Mouse (Mus musculus) cerebellum, adult 11-12 months (tissue): Measurements from ENCODE around the gene Shank2.

Experiments used
- DNase-seq: peaks from one replicate; pipeline ENCODE4 v3.0.0; 2022

The Shank2 gene

DNA sequence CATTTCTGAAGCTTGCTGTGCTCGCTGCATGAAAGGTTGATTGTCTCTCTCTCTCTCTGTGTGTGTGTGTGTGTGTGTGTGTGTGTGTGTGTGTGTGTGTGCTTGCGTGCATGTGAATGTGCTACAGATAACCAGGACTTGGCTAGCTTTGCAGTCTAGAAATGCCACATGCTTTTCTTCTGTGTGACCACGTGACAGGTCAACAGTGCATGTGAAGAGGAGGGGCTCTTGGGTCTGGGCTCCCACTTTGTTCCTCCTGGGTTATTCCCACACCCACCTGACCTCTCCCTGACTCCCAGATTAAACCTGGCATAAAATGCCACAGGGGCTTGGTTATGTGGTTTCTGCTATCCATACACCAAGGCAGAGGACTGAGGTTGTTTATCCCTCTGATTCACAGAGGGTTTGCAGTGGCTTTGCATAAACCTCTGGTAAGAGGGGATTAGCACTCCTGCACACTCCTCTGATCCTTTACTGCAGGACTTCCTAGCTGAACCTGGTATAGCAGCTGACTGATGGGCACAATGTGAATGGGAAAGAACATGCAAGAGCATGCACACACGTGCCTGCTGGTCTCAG lies 109.4 kb downstream of the Shank2 start:
- no peak for DNase-seq

- no peak for DNase-seq
Measured at GRCm38 (mm10) chr7:144111981-144112380, 110.3 kb downstream of the Shank2 start.

GRCm38 (mm10) chr7:144114230-144114629 lies 112.5 kb downstream of the Shank2 start:
- DNase-seq: no peak

GRCm38 (mm10) chr7:144119562-144119961 lies 117.8 kb downstream of the Shank2 start:
- DNase-seq: no peak

DNA sequence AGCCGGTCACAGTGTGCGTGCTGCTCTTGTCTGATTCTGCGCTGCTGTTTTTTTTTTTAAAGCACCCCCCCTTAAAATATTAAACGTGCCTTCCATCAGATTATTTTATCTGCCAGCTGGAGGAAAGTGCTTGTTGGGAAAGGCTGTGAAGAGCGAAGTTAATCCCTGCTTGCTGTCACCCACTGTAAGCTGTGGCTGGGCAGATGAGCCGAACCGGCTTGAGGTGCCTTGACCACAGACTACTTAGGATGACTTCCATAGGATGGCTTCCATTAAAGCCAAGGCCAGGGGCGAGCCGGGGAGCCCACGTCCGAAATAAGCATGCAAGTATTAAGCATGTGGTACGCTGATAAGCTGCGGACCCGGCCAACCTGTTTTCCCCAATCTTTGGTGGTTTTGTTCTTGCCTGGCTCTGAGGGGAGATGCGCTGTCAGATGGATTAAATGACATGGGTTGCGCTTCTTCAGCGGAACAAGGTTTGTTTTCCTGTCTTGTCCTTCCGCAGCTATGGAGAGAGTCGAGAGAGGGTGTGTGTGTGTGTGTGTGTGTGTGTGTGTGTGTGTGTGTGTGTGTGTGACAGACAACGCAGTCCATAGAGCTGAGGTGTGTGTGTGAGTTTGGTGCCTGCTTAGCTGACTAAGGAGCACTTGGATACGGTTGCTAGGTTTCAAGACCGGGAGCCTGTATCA lies 131.1 kb downstream of the Shank2 start:
- no peak for DNase-seq

DNA sequence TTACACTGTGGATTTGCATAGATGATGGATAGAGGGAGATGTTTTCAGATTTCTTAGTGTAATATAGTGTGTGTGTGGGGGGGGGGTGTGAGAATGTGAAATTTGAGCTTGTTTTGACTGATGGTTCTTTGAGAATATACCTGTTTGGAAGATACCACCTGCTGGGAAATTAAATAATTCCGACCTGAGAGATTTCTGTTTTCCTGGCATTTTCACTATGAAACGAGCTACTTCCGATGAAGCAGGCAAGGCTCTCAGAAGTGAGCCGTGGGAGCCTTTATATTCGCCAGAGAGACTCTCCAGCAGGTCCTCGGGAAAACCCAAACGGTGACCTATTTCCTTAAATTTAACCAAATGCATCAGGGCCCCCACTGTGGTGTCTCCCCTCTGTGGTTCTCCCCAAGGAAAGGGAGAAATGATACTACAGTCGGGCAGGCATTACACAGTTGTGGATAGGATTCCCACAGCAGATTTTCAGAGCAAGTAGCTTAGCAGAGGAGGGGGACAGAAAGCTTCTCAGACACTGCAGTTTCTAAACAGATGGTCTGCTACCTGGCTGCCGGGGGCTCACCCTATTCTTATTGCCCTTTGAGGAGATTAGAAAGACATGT lies 131.8 kb downstream of the Shank2 start:
- no peak for DNase-seq

- DNase-seq: peak; percentile 44
Measured at GRCm38 (mm10) chr7:144134699-144135098, 133.0 kb downstream of the Shank2 start.

DNA sequence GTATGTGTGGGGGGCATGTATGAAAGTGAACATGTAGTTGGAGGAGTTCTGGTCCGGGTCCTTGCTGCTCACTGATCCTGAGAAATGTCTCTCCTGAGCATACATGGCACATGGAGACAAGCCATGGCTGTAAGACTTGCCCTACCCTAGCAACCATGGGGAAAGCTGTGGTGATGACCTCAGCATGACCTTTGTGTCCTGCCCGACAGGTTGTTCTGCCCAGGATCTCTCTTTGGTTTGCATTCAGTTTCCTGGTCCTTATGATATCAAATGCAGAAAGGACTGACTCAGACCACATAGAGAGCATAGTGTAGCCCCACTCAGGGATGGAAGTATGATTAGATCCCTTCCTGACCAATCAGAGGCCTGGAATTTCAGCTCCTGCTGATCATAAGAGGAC lies 136.1 kb downstream of the Shank2 start:
- DNase-seq: no peak

- no peak for DNase-seq
Measured at GRCm38 (mm10) chr7:144138476-144138875, 136.7 kb downstream of the Shank2 start.

GRCm38 (mm10) chr7:144139691-144140090 lies 138.0 kb downstream of the Shank2 start:
- no peak for DNase-seq

DNA sequence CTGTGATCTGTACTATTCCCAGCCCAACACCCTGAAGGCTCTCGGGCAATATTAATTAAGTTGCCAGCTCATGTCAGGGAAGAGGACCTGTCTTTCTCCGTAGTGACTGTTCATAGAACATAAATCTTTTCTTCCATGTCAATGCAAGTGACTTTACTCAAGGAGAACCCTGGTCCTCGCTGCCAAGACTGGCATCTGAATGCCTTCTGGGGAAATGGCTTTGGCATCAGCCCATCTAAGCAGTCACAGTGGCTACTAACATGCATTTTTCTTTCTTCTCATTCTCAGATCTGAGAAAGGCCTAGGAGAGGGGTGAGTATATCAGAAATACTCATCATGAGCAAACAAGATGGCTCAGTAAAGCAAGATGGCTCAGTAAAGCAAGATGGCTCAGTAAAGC lies 138.7 kb downstream of the Shank2 start:
- DNase-seq: no peak

- no peak for DNase-seq
Measured at GRCm38 (mm10) chr7:144142036-144142435, 140.3 kb downstream of the Shank2 start.

DNA sequence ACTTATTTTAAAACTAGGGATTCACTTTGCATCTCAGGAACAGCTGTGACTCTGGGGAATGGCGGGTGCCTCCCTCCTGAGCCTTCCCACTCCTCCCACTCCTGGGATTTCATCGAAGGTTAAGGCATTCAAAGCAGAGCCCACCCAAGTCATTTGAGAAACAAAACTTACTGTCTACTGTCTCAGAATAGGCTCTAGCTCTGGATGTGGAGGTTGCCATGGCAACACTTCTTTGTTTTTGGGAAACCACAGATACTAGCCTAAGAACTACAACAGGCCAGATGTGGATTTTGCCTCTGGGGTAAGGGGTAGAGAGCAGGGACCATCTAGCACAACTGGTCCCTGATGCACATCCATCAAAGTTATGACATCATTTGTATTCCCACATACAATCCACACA lies 142.2 kb downstream of the Shank2 start:
- DNase-seq: no peak

DNA sequence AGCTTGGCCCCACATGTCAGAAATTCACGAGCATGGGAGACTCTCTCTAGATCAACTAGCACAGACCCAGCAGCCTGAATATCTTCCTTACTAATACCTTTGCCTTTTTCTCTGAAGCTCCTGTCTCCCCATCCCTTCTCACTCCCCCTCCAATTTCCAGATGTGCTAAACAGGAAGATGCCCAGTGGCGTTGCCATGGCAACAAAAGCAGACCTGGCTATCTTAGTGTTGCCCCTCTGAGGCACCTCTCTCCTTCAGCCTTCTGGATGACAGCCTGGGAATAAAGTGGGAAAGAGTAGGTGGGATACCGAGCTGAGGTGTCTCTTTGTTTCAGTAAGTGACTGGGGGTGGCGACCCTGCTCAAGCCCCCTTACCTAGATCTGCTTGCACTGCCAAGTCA lies 146.4 kb downstream of the Shank2 start:
- DNase-seq: no peak

DNA sequence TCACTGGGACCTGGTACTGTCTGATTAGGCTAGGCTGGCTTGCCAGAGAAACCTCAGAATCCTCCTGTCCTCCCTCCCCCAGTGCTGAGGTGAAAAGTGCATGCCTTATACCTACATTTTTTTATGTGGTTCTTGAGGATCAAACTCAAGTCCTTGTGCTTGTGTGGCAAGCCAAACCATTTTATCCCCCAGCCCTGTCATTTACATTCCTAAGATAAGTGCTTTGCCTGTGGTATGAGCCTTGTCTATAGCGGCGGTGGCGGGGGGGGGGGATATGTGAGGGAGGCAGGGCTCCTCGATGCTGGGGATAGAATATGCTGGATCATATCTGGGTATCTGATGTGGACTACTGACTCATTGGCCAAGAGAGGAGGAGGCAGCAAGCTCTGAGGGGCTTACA lies 151.4 kb downstream of the Shank2 start:
- no peak for DNase-seq

- no peak for DNase-seq
Measured at GRCm38 (mm10) chr7:144153682-144154081, 152.0 kb downstream of the Shank2 start.

GRCm38 (mm10) chr7:144157936-144158335 lies 156.2 kb downstream of the Shank2 start:
- DNase-seq: peak; percentile 47

- DNase-seq: no peak
Measured at GRCm38 (mm10) chr7:144159556-144159955, 157.8 kb downstream of the Shank2 start.

DNA sequence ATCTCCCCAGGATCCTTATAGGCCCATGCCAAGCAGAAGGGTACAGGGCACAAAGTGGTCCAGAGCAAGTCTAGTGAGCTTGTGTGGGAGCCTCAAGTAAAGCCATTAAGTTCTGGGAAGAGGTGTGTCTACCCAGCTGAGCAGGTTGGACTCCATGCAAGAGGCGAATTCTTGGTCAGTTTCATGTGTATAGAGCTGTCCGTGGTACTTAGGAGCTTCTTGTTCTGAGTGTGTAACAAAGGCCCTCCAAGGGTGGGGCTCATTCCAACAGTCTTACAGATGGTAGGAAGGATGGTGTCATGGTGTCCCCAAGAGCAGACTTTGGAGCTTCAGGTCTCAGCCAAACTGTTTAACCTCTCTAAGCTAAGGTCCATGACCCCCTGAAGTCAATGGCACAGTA lies 158.3 kb downstream of the Shank2 start:
- no peak for DNase-seq

DNA sequence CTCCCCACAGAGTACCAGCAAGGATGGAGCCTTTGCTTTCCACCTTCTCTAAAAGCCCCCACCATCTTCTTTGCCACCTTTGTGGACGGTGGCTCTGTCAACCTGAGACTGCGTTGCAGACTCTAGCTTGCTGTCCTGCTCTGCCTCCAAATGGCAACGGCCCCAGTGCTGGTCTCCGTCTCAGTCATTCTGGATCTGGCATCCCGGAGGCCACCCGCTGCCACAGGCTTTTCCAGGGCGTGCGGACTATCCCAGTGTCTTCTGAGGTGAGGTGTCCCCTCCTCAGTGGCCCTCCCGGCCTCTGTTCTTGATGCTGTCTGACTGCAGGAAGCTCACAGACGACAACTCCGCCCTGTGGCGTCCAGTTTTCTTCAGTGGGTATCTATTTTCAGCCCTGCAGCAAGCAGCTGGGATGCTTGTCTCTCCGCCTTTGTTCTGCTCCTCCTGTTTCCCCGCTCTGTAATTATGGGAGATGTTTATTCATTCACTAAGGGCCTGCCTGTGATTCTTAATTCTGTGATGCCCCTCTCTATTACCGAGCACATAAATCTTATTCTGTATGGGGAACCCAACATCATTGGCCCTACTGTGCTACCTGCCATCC lies 159.0 kb downstream of the Shank2 start:
- no peak for DNase-seq

DNA sequence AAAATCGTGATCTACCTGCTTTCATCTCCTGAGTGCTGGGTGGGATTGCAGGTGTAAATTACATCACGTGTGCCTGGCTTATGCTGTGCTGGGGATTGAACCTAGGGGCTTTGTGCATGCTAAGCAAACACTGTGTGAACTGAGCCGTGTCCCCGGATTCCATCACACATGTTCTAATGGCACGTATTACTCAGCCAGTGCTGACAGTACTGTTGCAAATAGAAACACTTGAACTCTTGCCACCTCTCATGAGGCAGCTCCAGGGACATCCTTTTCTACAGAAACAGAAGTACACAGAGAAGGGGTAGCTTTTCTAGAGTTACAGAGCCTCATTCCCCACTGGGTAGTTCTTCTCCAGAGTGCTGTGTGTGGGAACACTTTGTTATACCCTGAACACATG lies 168.5 kb downstream of the Shank2 start:
- DNase-seq: no peak

DNA sequence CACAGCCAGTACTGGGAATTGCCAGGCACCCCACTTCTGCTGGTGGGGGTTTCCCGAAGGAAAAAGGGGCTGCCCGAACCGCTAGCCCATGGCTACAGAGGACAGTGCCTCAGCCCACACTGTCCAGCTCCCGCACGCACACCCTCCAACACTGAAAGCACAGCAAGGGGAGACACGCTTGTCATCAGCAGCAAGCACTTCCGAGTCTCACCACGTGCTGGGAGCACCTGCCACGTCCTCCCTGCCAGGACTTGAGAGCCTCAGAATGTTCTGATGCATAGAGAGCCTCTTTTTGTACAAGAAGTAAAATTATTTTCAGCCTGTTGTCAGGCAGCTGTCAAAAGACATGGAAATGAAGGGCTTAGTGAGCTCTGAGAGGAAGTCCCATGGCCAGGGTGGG lies 169.0 kb downstream of the Shank2 start:
- no peak for DNase-seq

DNA sequence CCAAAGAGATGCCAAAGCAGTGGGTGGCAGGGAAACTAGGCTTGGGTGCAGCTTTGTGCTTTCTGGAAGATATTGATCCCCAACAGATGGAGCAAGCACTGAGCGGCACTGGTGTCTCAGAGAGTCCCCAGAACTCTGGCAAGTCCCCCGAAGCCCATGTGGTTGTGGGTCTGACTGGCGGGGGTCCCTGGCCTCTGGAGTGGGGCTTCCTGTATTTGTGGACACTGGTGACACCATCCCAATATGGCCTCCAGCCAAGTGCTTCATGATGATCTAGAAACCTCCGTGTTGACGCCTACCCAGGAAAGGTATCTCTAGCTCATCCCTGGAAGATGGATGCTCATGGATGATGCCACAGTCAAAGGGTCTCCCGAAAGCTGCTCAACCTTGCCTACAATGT lies 172.1 kb downstream of the Shank2 start:
- no peak for DNase-seq

DNA sequence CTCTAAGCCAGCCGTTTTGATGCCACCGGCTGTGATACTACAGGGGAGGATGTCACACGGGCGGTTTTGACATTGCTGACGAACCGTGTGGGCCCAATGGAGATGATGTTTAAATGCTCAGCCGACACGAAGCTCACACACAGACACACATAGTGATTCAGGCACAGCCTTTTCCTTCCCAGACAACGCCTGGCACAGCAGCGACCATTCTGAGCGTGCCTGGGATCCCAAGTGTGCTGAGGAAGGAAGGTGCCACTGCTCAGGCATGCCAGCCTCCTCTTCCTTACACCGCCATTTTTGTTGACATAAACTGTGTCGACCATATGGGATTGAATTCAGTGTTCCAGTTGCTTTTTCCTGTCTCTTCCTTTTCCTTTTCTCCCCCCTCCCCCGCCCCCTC lies 172.6 kb downstream of the Shank2 start:
- DNase-seq: no peak
